Mouse (Mus musculus): ENCODE data around the gene Extl1. TPM values are rescaled to one million over a fixed set of nuclear protein-coding genes. Genes with fewer than 3 reads are reported as not detected.
"Not testable (repeated sequence)": the region's sequence is repeated elsewhere in the genome, so short reads cannot be mapped to it uniquely, and the experiment has no call there.

Extl1 gene
- polyA plus RNA-seq (2021) = 0.98 TPM

DNA sequence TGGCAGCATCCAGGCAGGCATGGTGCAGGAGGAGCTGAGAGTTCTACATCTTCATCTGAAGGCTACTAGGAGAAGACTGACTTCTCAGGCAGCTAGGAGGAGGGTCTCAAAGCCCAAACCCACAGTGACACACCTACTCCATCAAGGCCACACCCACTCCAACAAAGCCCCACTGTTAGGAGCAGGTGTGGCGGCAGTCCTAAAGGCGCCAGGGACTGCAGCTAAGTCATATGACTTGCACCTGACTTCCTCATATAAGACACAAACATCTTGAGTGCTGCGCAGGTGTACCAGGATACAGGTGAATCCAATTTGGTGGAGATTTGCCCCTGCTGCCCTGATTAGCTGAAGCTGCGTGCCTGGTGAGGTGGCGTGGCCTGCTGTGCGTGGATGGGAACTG is at the start of gene Extl1:
Extl1 (minus strand) TSS at position 101 of the 400 bp plus-strand sequence.
- in situ Hi-C loops (cut with MboI; ENCODE audit: low pct_unique_long_range_greater_than_20kb); ATAC-seq; DNase-seq (ENCODE audit: low read depth, low spot score); CTCF ChIA-PET; H3K27me3 ChIP-seq; POLR2A ChIA-PET: not testable (repeated sequence)

DNA sequence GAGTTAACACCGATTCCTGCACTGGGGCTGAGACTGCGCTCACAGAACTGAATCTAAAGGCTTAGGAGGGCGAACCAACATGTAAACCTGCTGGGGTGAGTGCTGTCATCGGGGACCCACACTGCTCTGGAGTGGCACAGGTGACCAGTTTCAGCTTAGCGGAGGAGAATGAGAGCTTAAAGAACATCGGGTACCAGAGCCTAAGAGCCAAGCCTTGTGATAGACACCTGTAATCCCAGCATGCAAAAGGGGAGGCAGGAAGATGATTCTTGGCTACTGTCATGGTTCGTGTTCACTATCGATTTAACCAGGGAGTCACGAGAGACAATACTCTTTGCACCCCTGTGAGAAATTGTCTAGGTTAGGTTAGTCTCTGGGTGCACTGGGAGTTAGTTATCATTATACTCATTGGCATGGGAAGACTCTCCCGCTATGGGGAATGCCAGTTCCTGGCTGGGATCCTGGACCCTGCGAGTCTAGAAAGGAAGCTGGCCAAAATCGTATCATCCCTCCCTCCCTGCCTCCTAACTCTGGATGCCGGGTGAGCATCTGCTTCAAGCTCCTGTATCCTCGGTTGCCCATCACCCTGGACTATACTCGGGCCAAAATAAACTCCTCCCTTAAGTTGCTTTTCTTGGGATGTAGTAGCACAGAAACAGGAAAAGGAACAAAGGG is 49.2 kb upstream of the Extl1 start:
- no peak for TF ChIP-seq CTCF (IDR thresholded peaks at IDR 0.05)
- ChIA-PET POLR2A (no interaction called here), CTCF (no interaction called here)
- in situ Hi-C loops (cut with MboI; ENCODE audit: low pct_unique_long_range_greater_than_20kb) = no loop called here
- no peak for ATAC-seq
- DNase-seq (ENCODE audit: low read depth, low spot score) = no peak
- no peaks in the 10 kb centered on the region for H3K27me3 ChIP-seq

DNA sequence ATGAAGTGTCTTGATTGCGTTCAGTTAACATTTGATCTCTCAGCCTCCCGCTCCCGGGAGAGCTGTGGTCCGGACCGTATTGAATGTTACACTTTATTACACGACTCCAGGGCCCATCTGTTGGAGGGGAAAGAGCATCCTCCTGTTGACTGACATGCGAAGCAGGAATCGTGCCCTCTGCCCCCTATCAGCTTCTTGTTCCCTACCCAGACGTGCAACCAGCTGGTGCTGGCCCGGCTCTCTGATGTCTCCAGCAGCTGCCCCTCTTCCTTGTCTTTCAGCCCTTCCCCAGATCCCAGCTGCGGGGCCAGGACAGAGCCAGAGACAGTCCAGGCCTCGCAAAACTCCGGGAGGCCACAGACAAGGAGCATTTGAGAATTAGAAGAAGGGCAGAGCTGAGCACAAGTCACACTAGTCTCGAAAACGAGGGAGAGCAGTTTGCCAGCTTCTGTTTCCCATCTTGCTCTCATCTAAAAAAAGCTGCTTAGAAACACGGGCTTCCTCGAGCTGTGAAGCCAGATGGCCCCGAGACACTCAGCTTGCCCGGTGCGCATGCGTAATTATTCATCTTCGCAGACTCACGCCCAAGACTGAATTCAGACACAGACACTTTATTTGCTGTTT is 46.8 kb upstream of the Extl1 start:
- DNase-seq (ENCODE audit: low read depth, low spot score) (no peak), ATAC-seq (no peak)
- in situ Hi-C loops (cut with MboI; ENCODE audit: low pct_unique_long_range_greater_than_20kb) = no loop called here
- TF ChIP-seq CTCF (IDR thresholded peaks at IDR 0.05) = no peak
- CTCF ChIA-PET = no interaction called here
- H3K27me3 ChIP-seq = no peaks in the 10 kb centered on the region
- POLR2A ChIA-PET = no interaction called here

DNA sequence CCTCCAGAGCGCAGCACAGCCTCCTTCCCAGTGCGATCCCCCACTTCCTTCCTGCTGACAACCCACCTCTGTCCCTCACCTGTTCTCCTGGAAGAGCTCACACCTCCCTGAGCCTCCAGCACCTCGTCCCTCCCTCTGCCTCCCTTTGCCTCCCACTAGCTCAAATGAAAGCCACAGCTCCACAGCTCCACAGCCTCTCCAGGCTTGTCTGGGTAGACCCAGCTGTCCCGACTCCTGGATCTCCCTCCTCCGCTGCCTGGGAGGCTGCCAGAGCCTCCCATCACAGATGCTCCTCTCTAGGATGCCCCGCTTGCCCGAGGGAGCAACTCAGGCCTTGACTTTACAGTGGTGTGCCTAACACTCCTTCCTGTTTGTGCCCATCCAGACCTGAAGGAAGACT is 41.4 kb upstream of the Extl1 start:
- ChIA-PET POLR2A (no interaction called here), CTCF (no interaction called here)
- no peak for ATAC-seq
- no peaks in the 10 kb centered on the region for H3K27me3 ChIP-seq
- in situ Hi-C loops (cut with MboI; ENCODE audit: low pct_unique_long_range_greater_than_20kb) = no loop called here
- DNase-seq (ENCODE audit: low read depth, low spot score) = no peak
- TF ChIP-seq CTCF (IDR thresholded peaks at IDR 0.05) = no peak

DNA sequence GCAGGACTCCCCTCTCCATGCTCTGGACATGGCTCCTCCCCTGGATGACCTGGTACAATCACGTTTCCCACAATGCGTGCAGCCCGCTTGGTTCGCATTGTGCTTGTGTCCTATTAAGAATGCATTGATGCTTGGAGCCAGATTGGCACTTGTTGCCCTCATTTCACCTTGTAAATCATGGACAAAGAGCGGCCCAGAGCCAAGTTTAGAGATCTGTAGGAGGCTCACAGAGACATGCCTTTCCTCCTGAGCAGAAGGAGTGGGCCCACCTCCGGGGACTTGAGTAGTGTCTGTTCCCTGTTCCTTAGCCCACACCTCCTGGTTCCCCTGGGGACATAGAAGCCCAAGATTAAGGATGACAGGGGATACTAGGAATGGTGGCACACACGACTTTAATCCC is 40.3 kb upstream of the Extl1 start:
- DNase-seq (ENCODE audit: low read depth, low spot score) (no peak), ATAC-seq (no peak)
- ChIA-PET POLR2A (no interaction called here), CTCF (no interaction called here)
- in situ Hi-C loops (cut with MboI; ENCODE audit: low pct_unique_long_range_greater_than_20kb) = no loop called here
- no peak for TF ChIP-seq CTCF (IDR thresholded peaks at IDR 0.05)
- H3K27me3 ChIP-seq = no peaks in the 10 kb centered on the region

DNA sequence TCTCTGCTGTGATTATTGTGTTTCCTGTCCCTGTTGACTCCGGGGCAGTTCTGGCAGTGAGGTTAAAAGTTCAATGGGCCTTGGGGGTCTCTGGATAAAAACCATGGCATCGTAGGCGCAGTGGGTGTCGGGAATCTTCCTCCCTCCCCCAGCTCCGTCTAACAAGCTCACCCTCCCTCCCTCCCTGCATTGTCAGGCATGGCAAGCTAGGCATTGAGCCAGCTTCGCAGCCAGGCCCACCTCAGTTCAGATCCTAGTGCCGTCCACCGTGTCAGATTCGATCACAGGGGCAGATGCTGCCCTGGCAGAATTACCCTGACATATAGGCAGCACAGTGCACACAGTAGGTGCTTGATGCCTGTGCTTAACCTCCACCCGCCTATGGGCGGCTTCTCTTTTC is 38.3 kb upstream of the Extl1 start:
- TF ChIP-seq CTCF (IDR thresholded peaks at IDR 0.05) = no peak
- in situ Hi-C loops (cut with MboI; ENCODE audit: low pct_unique_long_range_greater_than_20kb) = no loop called here
- ChIA-PET CTCF (no interaction called here), POLR2A (no interaction called here)
- ATAC-seq = no peak
- no peak for DNase-seq (ENCODE audit: low read depth, low spot score)
- no peaks in the 10 kb centered on the region for H3K27me3 ChIP-seq

DNA sequence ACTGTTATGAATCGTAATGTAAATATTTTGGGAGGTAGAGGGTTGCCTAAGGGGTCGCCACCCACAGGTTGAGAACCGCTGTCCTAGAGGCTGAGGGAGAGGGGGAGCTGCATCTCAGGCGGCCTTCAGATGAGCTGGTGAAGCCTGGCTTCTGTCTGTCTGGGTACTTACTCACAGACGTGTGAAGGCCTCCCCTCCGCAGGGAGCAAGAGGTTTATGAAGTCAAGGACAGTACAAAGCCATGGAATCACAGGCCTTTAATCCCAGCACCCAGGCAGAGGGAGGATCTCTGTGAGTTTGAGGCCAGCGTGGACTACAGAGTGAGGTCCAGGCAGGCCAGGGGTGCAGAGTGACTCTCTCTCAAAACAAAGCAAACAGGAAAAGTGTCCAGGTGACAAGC is 33.5 kb upstream of the Extl1 start:
- ATAC-seq (no peak), DNase-seq (ENCODE audit: low read depth, low spot score) (no peak)
- ChIA-PET CTCF (no interaction called here), POLR2A (no interaction called here)
- H3K27me3 ChIP-seq = no peaks in the 10 kb centered on the region
- no peak for TF ChIP-seq CTCF (IDR thresholded peaks at IDR 0.05)
- in situ Hi-C loops (cut with MboI; ENCODE audit: low pct_unique_long_range_greater_than_20kb) = no loop called here

DNA sequence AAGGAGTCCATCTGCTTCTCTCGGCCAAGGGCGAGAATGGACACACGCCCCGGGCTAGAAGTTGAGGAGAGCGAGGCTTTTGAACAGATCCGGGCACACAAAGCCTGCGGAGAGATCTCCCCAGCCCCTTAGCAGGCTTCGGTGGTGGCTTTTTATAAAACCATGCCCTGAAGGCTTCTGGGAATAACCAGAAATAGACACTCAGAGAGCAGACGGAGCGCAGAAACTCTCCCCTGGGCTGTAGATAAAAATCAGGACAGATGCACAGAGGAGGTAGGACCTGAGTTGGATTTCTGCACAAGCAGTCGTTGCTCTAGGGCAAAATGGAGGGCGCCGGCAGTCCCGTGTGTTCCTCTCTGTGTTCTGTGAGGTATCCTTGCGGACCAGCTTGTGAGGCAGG is 33.0 kb upstream of the Extl1 start:
- ChIA-PET CTCF (no interaction called here), POLR2A (no interaction called here)
- ATAC-seq = no peak
- no peaks in the 10 kb centered on the region for H3K27me3 ChIP-seq
- in situ Hi-C loops (cut with MboI; ENCODE audit: low pct_unique_long_range_greater_than_20kb) = no loop called here
- no peak for TF ChIP-seq CTCF (IDR thresholded peaks at IDR 0.05)
- DNase-seq (ENCODE audit: low read depth, low spot score) = no peak

DNA sequence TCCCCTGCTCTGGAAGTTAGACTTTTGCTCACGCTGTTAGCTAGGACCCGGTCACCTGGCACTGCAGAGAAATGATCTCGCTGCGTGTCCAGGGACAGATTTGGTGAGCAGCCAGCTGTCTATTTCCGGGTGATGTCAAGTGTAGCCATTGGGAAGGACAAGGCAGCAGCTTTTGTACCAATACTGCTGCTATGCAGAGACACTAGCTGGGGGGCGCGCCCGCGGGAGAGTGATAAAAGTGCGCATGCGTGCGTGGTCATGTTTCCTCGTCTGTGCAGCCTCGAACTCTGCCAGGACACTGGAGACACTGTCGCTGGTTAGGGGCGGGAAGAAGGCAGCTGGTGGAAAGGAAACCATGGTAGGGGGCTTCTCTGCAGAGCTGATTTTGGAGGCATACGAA is 32.5 kb upstream of the Extl1 start:
- ChIA-PET CTCF (no interaction called here), POLR2A (interaction anchor here (0.6 kb wide), 1 partner anchor 40 kb away, joined by 3 read pairs; no protein-coding TSS in a partner anchor)
- DNase-seq (ENCODE audit: low read depth, low spot score) (no peak), ATAC-seq (no peak)
- H3K27me3 ChIP-seq = no peaks in the 10 kb centered on the region
- no peak for TF ChIP-seq CTCF (IDR thresholded peaks at IDR 0.05)
- in situ Hi-C loops (cut with MboI; ENCODE audit: low pct_unique_long_range_greater_than_20kb) = no loop called here

DNA sequence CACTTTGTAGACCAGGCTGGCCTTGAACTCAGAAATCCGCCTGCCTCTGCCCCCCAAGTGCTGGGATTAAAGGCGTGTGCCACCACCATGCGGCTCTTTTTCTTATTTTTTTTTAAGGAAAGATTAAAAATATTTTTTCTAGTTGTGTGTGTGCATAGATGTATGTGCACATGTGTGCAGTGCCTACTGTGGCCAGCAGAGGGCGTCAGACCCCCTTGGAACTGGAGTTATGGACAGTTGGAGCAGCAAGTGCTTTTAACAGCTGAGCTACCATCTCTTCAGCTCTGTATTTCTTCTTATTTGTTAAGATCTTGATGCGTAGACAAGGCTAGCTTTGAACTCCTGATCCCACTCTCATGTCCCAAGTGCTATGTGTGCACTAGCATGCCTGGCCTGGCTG is 25.6 kb upstream of the Extl1 start:
- ChIA-PET POLR2A (no interaction called here), CTCF (no interaction called here)
- ATAC-seq = no peak
- no peak for TF ChIP-seq CTCF (IDR thresholded peaks at IDR 0.05)
- H3K27me3 ChIP-seq = no peaks in the 10 kb centered on the region
- in situ Hi-C loops (cut with MboI; ENCODE audit: low pct_unique_long_range_greater_than_20kb) = no loop called here
- no peak for DNase-seq (ENCODE audit: low read depth, low spot score)

DNA sequence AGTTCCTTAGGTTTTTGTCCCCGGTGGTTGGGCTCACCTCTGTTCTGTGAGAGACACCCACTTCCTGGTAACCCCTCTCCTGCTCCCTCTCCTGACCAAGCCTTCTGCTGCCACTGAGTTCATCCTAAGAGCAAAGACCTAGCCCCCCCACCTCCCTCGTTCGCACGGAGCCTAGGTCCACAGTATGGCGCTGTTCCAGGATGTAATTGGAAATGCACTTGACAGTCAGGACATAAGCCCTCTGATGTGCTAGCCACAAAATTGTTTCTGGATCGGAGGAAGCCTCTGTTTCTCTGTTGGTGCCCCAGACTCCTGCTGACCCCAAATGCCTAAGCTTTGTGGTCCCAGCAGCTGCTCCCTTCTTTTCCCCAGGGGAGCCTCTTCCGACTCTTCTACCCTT is 20.1 kb upstream of the Extl1 start:
- in situ Hi-C loops (cut with MboI; ENCODE audit: low pct_unique_long_range_greater_than_20kb) = no loop called here
- TF ChIP-seq CTCF (IDR thresholded peaks at IDR 0.05) = no peak
- no peak for DNase-seq (ENCODE audit: low read depth, low spot score)
- ChIA-PET CTCF (no interaction called here), POLR2A (interaction anchor here (0.6 to 0.7 kb wide), 2 partner anchors 74 to 107 kb away, joined by 5 read pairs; no protein-coding TSS in a partner anchor)
- H3K27me3 ChIP-seq = no peaks in the 10 kb centered on the region
- ATAC-seq = no peak

Data from Patski (cell line).